Mouse (Mus musculus): ENCODE data around the gene Dlgap3. TPM values are rescaled to one million over a fixed set of nuclear protein-coding genes. Genes with fewer than 3 reads are reported as not detected.

Gene Dlgap3
- polyA plus RNA-seq, 1 experiment from 2014 or later, result 0.53 TPM

GRCm38 (mm10) chr4:127251963-127252585 is 83.1 kb downstream of the Dlgap3 start:
- Histone ChIP-seq H3K9me3 (no peaks in the 10 kb centered on the region), H3K27ac (no peak overlapping the region), H3K4me2 (replicated peaks) (no peak overlapping the region), H3K36me3 (peaks cover 24% of the 10 kb centered on the region), H3K4me1 (peaks cover 4% of the 10 kb centered on the region; the same call in 1 of the 2 replicates), H3K9ac (no peak overlapping the region), H3K4me3 (no peak overlapping the region), H3K27me3 (no peaks in the 10 kb centered on the region)
- no peak for ATAC-seq (ENCODE audit: low FRiP score, low read depth)
- 62% methylated on average over 22 of the region's 22 CpGs for WGBS

- ATAC-seq (ENCODE audit: low FRiP score, low read depth), result no peak
- peaks cover 4% of the 10 kb centered on the region; the same call in 1 of the 2 replicates for H3K4me1 ChIP-seq
- no peak overlapping the region for H3K4me3 ChIP-seq
- H3K9me3 ChIP-seq, result no peaks in the 10 kb centered on the region
- H3K9ac ChIP-seq, result no peak overlapping the region
- no peaks in the 10 kb centered on the region for H3K27me3 ChIP-seq
- H3K4me2 ChIP-seq (replicated peaks), result no peak overlapping the region
- WGBS, result 61% methylated on average over 5 of the region's 5 CpGs
- no peak overlapping the region for H3K27ac ChIP-seq
- H3K36me3 ChIP-seq, result no peaks in the 10 kb centered on the region
Observed at GRCm38 (mm10) chr4:127256739-127257138, 87.7 kb downstream of the Dlgap3 start.

GRCm38 (mm10) chr4:127258186-127258897 is 89.3 kb downstream of the Dlgap3 start:
- H3K4me1 ChIP-seq, result no peaks in the 10 kb centered on the region
- H3K36me3 ChIP-seq, result no peaks in the 10 kb centered on the region
- no peak overlapping the region for H3K27ac ChIP-seq
- ATAC-seq (ENCODE audit: low FRiP score, low read depth), result no peak
- H3K9me3 ChIP-seq, result no peaks in the 10 kb centered on the region
- H3K4me3 ChIP-seq, result no peak overlapping the region
- no peak overlapping the region for H3K4me2 ChIP-seq (replicated peaks)
- WGBS, result 57% methylated on average over 12 of the region's 12 CpGs
- H3K9ac ChIP-seq, result no peak overlapping the region
- H3K27me3 ChIP-seq, result no peaks in the 10 kb centered on the region

GRCm38 (mm10) chr4:127261601-127262000 is 92.6 kb downstream of the Dlgap3 start:
- H3K4me1 ChIP-seq, result no peaks in the 10 kb centered on the region
- H3K27ac ChIP-seq, result no peak overlapping the region
- H3K27me3 ChIP-seq, result no peaks in the 10 kb centered on the region
- H3K4me3 ChIP-seq, result no peak overlapping the region
- no peaks in the 10 kb centered on the region for H3K9me3 ChIP-seq
- H3K9ac ChIP-seq, result no peak overlapping the region
- 88% methylated on average over 14 of the region's 14 CpGs for WGBS
- H3K36me3 ChIP-seq, result no peaks in the 10 kb centered on the region
- ATAC-seq (ENCODE audit: low FRiP score, low read depth), result no peak
- no peak overlapping the region for H3K4me2 ChIP-seq (replicated peaks)

GRCm38 (mm10) chr4:127263438-127264182 is 94.6 kb downstream of the Dlgap3 start:
- no peak overlapping the region for H3K27ac ChIP-seq
- no peaks in the 10 kb centered on the region for H3K9me3 ChIP-seq
- no peak overlapping the region for H3K9ac ChIP-seq
- H3K36me3 ChIP-seq, result no peaks in the 10 kb centered on the region
- peaks cover 8% of the 10 kb centered on the region; the same call in 1 of the 2 replicates for H3K27me3 ChIP-seq
- ATAC-seq (ENCODE audit: low FRiP score, low read depth), result no peak
- 75% methylated on average over 19 of the region's 19 CpGs for WGBS
- H3K4me1 ChIP-seq, result no peaks in the 10 kb centered on the region
- no peak overlapping the region for H3K4me3 ChIP-seq
- no peak overlapping the region for H3K4me2 ChIP-seq (replicated peaks)

- H3K4me3 ChIP-seq, result no peak overlapping the region
- H3K27me3 ChIP-seq, result peaks cover 8% of the 10 kb centered on the region; the same call in 1 of the 2 replicates
- no peaks in the 10 kb centered on the region for H3K36me3 ChIP-seq
- no peaks in the 10 kb centered on the region for H3K9me3 ChIP-seq
- 67% methylated on average over 5 of the region's 5 CpGs for WGBS
- no peak overlapping the region for H3K9ac ChIP-seq
- ATAC-seq (ENCODE audit: low FRiP score, low read depth), result no peak
- H3K27ac ChIP-seq, result no peak overlapping the region
- no peaks in the 10 kb centered on the region for H3K4me1 ChIP-seq
- no peak overlapping the region for H3K4me2 ChIP-seq (replicated peaks)
Observed at GRCm38 (mm10) chr4:127264183-127264554, 95.2 kb downstream of the Dlgap3 start.

GRCm38 (mm10) chr4:127278451-127279001 is 109.5 kb downstream of the Dlgap3 start:
- Histone ChIP-seq H3K27me3 (no peaks in the 10 kb centered on the region), H3K4me2 (replicated peaks) (no peak overlapping the region), H3K9me3 (no peaks in the 10 kb centered on the region), H3K4me1 (0 out of 2 replicates have a peak, but pooled peaks cover 3% of the 10 kb centered on the region), H3K36me3 (no peaks in the 10 kb centered on the region), H3K4me3 (no peak overlapping the region), H3K9ac (no peak overlapping the region), H3K27ac (no peak overlapping the region)
- ATAC-seq (ENCODE audit: low FRiP score, low read depth), result peak; percentile 24; the same call in 1 of the 2 replicates
- 64% methylated on average over 9 of the region's 9 CpGs for WGBS

- Histone ChIP-seq H3K4me1 (0 out of 2 replicates have a peak, but pooled peaks cover 3% of the 10 kb centered on the region), H3K4me2 (replicated peaks) (no peak overlapping the region), H3K36me3 (no peaks in the 10 kb centered on the region), H3K4me3 (no peak overlapping the region), H3K27ac (no peak overlapping the region), H3K9me3 (no peaks in the 10 kb centered on the region), H3K27me3 (no peaks in the 10 kb centered on the region), H3K9ac (no peak overlapping the region)
- 79% methylated on average over 9 of the region's 9 CpGs for WGBS
- no peak for ATAC-seq (ENCODE audit: low FRiP score, low read depth)
Observed at GRCm38 (mm10) chr4:127279241-127279640, 110.2 kb downstream of the Dlgap3 start.

Other genes with a start within 250 kb of the Dlgap3 start
- 27.8 and 31.0 TPM in 2 replicates for gene Zmym4, start 201.1 kb upstream of the Dlgap3 start, polyA plus RNA-seq (2015; fragmentation: Nextera tagmentation; extraction: Ambion mirVana)
- gene Sfpq, start 147.9 kb upstream of the Dlgap3 start, polyA plus RNA-seq (2015; fragmentation: Nextera tagmentation; extraction: Ambion mirVana), result 100.0 and 105 TPM in 2 replicates
- gene Zmym1, start 108.1 kb upstream of the Dlgap3 start, polyA plus RNA-seq (2015; fragmentation: Nextera tagmentation; extraction: Ambion mirVana), result 22.1 and 24.5 TPM in 2 replicates
- gene Zmym6, start 91.8 kb upstream of the Dlgap3 start, polyA plus RNA-seq (2015; fragmentation: Nextera tagmentation; extraction: Ambion mirVana), result 26.2 and 29.3 TPM in 2 replicates
- gene Tmem35b, start 45.5 kb upstream of the Dlgap3 start, polyA plus RNA-seq (2015; fragmentation: Nextera tagmentation; extraction: Ambion mirVana), result 16.9 and 20.8 TPM in 2 replicates
- gene Smim12, start 74.6 kb downstream of the Dlgap3 start, polyA plus RNA-seq (2015; fragmentation: Nextera tagmentation; extraction: Ambion mirVana), result 51.0 and 53.7 TPM in 2 replicates
- gene Gja4, start 144.8 kb downstream of the Dlgap3 start, polyA plus RNA-seq (2015; fragmentation: Nextera tagmentation; extraction: Ambion mirVana), result 14.5 and 16.4 TPM in 2 replicates
- 3.4 and 3.5 TPM in 2 replicates for gene Gjb3, start 161.6 kb downstream of the Dlgap3 start, polyA plus RNA-seq (2015; fragmentation: Nextera tagmentation; extraction: Ambion mirVana)
- gene Gjb4, start 184.9 kb downstream of the Dlgap3 start, polyA plus RNA-seq (2015; fragmentation: Nextera tagmentation; extraction: Ambion mirVana), result not detected in 2 replicates
- gene Gjb5, start 189.0 kb downstream of the Dlgap3 start, polyA plus RNA-seq (2015; fragmentation: Nextera tagmentation; extraction: Ambion mirVana), result 0.46 and 0.48 TPM in 2 replicates